Mouse (Mus musculus): ENCODE measurements around the gene Spem1.

The Spem1 gene

DNA sequence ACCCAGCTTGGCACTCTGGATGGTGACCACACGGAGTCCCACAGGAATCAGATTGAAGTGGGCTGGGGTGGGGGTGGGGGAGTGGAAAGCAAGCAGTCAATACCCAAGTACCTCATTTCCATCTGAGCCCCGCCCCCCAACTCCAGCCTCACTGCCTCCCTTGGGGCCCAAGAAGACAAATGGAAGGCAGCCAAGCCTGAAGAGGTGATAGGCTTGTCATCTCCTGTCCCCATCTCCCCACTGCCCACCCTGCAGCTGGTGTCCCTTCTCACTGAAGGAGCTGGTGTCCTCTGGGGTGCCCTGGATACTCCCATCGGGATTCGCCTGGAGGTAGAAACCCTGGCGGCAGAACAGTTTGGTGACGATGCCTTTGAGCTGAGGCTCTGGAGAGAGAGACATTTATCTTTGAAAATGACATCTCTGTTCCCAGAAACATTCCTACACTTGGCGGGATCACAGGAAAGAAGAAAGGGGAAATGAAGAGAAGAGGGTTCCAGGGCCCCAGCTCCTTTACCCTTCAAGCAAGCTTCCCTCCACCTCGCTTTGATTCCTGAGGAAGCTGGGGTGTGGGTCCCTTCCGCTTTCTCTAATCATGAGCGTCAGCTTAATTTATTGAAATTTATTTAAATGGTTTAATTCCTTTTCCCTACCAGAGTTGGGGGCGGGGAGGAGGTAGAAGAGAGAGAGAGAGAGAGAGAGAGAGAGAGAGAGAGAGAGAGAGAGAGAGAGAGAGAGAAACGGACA lies 22.4 kb downstream of the Spem1 start:
- no peak for DNase-seq

DNA sequence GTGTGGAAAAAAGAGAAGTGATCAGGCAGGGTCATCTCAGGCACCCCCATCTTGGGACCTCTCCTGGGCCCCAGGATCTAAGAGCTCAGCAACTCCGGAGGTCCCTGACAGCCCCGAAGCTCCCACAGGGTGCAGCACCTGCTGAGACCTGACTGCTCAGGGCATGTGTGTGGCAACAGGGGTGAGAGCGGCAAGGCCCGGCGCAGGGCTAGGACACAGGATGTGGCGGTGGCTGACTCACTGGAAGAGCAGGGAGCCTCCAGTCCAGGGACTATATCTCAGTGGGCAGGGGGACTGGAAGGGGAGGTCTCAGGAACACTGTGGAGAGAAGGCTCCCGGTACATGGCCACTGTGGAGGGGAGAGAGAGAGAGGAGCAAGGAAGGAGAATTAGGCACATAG lies 24.1 kb downstream of the Spem1 start:
- DNase-seq, result no peak

DNA sequence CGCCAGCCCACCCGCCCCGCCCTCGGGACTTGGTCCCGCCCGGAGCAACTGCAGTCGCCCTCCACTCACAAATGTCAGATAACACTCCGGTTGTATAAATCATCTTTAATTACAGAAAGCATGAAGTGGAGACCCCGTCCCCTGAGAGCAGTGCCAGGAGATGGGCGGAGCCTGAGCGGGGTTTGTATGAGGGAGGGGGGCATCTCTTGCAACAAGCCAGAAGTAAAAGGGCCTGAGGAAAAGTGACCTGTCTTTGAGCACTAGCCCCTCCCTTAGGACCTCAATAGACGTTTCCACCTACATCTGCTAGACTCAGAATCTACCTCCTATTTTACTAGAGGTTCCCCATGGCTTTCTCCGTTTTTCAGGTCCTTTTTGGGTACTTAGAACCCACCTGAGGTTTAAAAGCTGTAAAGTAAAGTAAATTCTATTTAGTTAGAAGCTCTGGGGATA lies 26.0 kb downstream of the Spem1 start:
- DNase-seq, result no peak

GRCm38 (mm10) chr11:69795168-69795982 lies 26.6 kb downstream of the Spem1 start, which contains the start of gene Chrnb1:
Gene Chrnb1, minus strand, starts transcription at chr11:69795943.
- peak; percentile 84 for DNase-seq

- DNase-seq, result no peak
These were observed 28.6 kb downstream of the Spem1 start for GRCm38 (mm10) chr11:69793429-69793828.

- DNase-seq, result no peak
These were observed 30.6 kb downstream of the Spem1 start for GRCm38 (mm10) chr11:69791420-69791819.

GRCm38 (mm10) chr11:69789431-69789830 lies 32.5 kb downstream of the Spem1 start:
- DNase-seq, result no peak

DNA sequence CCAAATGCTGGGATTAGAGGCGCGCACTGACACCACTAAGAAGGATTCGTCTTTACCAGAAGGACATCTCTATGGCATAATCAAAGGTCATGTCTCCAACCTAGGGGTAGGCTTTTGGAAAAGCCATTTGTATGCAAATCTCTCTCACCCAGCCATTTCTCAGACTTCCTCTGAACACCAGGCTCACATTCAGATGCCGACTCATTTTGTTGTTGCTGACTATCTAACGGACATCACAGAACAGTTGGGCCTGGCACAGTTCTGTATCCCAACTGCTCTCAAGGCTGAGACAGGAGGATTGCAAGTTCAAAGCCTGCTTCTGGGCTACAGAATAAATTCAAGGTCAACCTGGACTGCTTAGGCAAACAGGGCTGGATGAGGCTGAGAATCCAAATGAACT lies 34.7 kb downstream of the Spem1 start:
- no peak for DNase-seq

DNA sequence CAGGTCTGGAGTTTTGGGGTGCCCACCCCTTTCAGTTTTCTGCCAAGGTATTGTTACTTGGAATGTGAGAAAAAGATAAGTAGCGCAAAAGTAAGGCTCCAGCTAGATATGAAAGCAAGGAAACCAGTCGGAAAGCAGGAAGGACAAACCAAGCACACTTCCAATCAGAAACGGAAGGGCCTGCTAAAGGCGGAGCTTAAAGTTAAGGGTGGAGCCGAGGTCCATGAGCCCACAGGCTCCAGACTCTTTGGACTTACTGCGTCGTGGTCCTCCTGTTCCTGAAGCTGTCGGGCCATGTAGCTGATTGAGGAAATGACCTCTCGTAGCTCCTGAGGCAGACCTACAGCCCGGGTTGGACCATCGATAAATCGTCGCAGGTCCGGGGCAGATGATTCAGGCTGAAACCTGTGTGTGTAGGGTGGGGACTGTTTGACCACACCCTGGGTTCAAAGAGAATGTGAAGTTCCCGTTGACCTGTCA lies 37.1 kb downstream of the Spem1 start:
- DNase-seq, result no peak

DNA sequence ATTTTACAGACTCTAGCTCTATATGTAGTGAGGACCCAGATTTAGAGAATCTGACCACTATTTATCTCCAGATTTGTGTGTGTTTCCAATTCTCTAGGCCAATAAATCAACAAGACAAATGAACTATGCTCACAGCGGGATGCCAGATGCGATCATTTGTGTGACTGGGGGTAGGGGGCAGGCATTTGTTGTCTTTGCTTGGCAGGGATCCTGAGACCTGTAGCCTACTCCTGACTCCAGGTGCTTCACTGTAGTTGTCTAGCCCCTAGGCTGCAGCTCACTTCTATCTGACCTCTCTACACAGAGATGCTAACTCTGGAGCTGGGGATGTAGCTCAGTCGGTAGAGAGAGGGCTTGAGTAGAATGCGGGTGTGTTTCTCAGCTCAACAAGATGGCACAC lies 40.2 kb downstream of the Spem1 start:
- no peak for DNase-seq

- no peak for DNase-seq
These were observed 43.0 kb downstream of the Spem1 start for GRCm38 (mm10) chr11:69778985-69779384.

- DNase-seq, result no peak
These were observed 43.6 kb downstream of the Spem1 start for GRCm38 (mm10) chr11:69778258-69778982.

DNA sequence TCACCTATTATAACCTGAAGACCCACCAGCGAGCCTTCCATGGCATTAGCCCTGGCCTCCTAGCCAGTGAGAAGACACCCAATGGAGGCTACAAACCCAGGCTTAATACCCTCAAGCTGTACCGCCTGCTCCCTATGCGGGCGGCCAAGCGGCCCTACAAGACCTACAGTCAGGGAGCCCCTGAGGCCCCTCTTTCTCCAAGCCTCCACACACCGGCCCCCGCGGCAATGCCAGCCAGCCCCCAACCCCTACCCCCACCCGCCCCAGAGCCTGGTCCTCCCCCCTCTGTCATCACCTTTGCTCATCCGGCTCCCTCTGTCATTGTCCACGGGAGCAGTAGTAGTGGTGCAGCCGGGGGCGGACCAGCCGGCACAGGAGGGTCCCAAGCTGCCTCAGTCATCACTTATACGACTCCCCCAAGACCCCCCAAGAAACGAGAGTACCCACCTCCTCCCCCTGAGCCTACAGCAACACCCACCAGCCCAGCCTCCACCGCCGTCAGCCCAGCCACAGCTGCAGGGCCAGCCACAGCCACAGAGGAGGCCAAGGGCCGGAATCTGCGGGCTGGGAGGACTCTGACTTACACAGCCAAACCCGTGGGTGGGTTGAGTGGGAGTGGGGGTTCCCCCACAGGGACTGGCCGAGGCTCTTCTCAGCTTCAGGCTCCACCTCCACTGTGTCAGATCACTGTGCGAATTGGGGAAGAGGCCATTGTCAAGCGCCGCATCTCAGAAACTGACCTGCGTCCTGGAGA lies 44.3 kb downstream of the Spem1 start:
- no peak for DNase-seq

DNA sequence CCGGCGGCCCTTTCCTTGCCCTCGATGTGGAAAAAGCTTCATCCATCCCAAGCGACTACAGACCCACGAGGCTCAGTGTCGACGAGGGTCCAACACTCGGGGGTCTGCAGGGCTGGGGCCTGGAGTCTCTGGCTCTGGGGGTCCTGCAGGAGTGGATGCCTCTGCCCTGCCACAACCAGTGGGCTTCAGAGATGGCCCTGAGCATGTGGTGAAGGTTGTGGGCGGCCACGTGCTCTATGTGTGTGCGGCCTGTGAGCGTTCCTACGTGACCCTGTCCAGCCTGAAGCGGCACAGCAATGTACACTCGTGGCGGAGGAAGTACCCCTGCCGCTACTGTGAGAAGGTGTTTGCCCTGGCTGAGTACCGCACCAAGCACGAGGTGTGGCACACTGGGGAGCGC lies 45.5 kb downstream of the Spem1 start:
- no peak for DNase-seq

DNA sequence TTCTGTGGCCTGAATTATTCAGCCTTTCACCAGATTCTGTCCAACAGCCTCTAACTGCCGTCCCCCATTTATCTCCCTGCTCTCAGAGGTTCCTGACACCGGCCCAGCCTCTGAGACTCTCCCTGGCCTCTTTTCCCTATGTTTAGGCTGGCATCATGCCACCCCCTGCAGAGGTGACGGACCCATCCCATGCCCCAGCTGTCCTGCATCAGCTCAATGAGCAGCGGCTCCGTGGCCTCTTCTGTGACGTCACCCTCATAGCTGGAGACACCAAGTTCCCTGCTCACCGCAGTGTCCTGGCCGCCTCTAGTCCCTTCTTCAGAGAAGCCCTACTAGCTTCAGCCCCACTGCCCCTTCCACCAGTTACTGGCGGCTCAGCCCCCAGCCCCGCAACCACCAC lies 46.3 kb downstream of the Spem1 start:
- DNase-seq, result no peak

DNA sequence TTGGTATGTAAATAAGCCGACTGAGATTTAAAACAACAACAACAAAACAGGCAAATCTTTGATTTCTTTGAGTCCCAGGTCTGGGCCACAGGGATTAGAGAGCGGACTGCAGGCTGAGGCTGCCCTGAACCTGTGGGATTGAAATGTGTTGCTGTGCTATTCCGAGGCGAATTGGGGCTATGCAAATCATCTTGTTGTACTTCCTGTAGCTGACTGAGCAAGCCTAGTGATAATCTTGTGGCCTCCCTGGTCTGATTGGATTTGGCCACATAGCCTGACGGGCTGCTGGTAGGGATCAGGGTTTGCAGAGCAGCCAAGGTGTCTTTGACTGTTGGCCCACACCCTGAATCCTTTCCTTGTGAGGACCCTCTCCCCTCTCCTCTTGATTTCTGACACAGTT lies 47.0 kb downstream of the Spem1 start:
- no peak for DNase-seq
